Mouse (Mus musculus): ENCODE data around the gene A730049H05Rik. TPM values are rescaled to one million over a fixed set of nuclear protein-coding genes. Genes with fewer than 3 reads are reported as not detected.

The A730049H05Rik gene
- polyA plus RNA-seq (2015; fragmentation: Nextera tagmentation; extraction: Ambion mirVana), result 0.67 and 1.1 TPM in 2 replicates

- H3K27ac ChIP-seq, result no peak within 1 kb of the TSS; the same call in 1 of the 2 replicates
- H3K4me2 ChIP-seq, result peak within 1 kb of the TSS; percentile 19
- peaks cover 10% of the 10 kb centered on the region for H3K4me1 ChIP-seq
- H3K36me3 ChIP-seq, result no peaks in the 10 kb centered on the region
- no peaks in the 10 kb centered on the region for H3K9me3 ChIP-seq
- 18% methylated on average over 8 of the region's 8 CpGs for WGBS
- no peaks in the 10 kb centered on the region for H3K27me3 ChIP-seq
- H3K4me3 ChIP-seq, result no peak within 1 kb of the TSS
- ATAC-seq (ENCODE audit: insufficient number of reproducible peaks, insufficient read depth, low FRiP score, low TSS enrichment, low read depth), result no peak
- no peak within 1 kb of the TSS for H3K9ac ChIP-seq
Measured at GRCm38 (mm10) chr6:92816311-92816751, at the start of gene A730049H05Rik. Gene A730049H05Rik (plus strand): TSS chr6:92816478.

GRCm38 (mm10) chr6:92776356-92776755 is 39.9 kb upstream of the A730049H05Rik start:
- Histone ChIP-seq H3K4me3 (no peak overlapping the region), H3K4me2 (no peak overlapping the region)
- WGBS, result 19% methylated on average over 2 of the region's 2 CpGs

DNA sequence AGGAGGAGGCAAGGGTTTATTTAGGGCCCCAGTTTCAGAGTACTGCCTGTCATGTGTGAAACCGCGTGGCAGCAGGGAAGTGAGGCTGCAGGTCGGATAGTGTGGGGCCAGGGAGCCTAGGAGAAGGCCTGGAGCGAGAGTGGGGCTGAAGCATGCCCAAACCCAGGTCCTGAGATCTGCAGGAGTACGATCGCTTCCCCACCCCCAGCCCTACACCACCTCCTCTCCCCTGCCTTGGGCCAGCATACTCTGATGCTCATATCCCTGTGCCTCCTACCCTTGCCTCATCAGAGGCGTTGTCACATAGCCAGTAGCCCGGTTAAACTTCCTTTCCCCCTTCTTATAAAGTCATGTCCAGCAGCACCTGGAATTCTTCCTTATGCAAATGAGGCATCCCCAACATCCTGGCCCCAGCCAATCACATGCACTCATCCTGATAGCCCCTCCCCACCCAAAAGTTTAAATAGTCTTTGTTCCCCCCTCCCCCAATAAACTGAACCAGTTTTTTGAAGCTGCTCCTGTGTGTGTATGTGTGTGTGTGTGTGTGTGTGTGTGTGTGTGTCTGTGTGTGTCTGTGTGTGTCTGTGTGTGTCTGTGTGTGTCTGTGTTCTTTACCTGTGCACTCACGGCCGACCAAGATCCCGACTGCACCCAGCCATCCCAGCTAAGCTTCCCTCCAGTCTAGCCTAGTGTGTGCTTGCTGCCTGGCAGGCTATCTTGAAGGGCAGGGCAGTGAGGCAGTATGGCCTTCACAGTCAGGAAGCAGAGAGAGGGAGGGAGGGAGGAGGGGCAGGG is 36.9 kb upstream of the A730049H05Rik start:
- ATAC-seq (ENCODE audit: insufficient number of reproducible peaks, insufficient read depth, low FRiP score, low TSS enrichment, low read depth), result no peak
- no peaks in the 10 kb centered on the region for H3K36me3 ChIP-seq
- H3K27ac ChIP-seq, result no peak overlapping the region
- H3K27me3 ChIP-seq, result no peaks in the 10 kb centered on the region
- H3K4me2 ChIP-seq, result no peak overlapping the region
- H3K4me3 ChIP-seq, result no peak overlapping the region
- no peaks in the 10 kb centered on the region for H3K4me1 ChIP-seq
- H3K9me3 ChIP-seq, result no peaks in the 10 kb centered on the region
- WGBS, result 78% methylated on average over 11 of the region's 11 CpGs
- no peak overlapping the region for H3K9ac ChIP-seq

More at GRCm38 (mm10) chr6:92776356-92776755, 39.9 kb upstream of the A730049H05Rik start:
- no peaks in the 10 kb centered on the region for H3K4me1 ChIP-seq
- H3K27ac ChIP-seq, result no peak overlapping the region
- H3K36me3 ChIP-seq, result no peaks in the 10 kb centered on the region
- no peak overlapping the region for H3K9ac ChIP-seq
- no peaks in the 10 kb centered on the region for H3K27me3 ChIP-seq
- no peak for ATAC-seq (ENCODE audit: insufficient number of reproducible peaks, insufficient read depth, low FRiP score, low TSS enrichment, low read depth)
- H3K9me3 ChIP-seq, result no peaks in the 10 kb centered on the region

- ATAC-seq (ENCODE audit: insufficient number of reproducible peaks, insufficient read depth, low FRiP score, low TSS enrichment, low read depth), result no peak
- Histone ChIP-seq H3K9ac (no peak overlapping the region), H3K9me3 (no peaks in the 10 kb centered on the region), H3K27ac (no peak overlapping the region), H3K4me1 (no peaks in the 10 kb centered on the region), H3K27me3 (no peaks in the 10 kb centered on the region), H3K4me2 (no peak overlapping the region), H3K36me3 (no peaks in the 10 kb centered on the region), H3K4me3 (no peak overlapping the region)
- 45% methylated on average over 5 of the region's 5 CpGs for WGBS
Measured at GRCm38 (mm10) chr6:92779935-92780205, 36.4 kb upstream of the A730049H05Rik start.

- Histone ChIP-seq H3K4me2 (no peak overlapping the region), H3K9me3 (no peaks in the 10 kb centered on the region), H3K4me1 (no peaks in the 10 kb centered on the region), H3K9ac (no peak overlapping the region), H3K4me3 (no peak overlapping the region), H3K27ac (no peak overlapping the region), H3K27me3 (peaks cover 11% of the 10 kb centered on the region), H3K36me3 (no peaks in the 10 kb centered on the region)
- WGBS, result 84% methylated on average over 6 of the region's 6 CpGs
- no peak for ATAC-seq (ENCODE audit: insufficient number of reproducible peaks, insufficient read depth, low FRiP score, low TSS enrichment, low read depth)
Measured at GRCm38 (mm10) chr6:92781446-92781845, 34.8 kb upstream of the A730049H05Rik start.

DNA sequence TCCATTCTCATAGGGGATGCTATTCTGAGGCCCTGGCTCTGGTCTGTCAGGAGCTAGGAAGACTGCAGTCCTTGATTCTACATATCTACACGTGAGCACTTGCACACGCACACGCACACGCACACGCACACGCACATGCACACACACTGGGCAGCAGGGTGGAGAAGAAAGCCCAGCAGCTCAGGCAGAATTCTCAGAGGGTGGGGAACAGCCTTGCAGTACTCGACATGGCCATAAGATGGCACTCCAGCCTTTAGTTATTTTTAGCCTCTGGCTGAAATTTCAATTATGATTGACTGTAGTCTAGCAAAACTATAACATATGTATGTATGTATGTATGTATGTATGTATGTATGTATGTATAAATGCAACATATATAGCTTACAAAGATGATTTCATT is 31.5 kb upstream of the A730049H05Rik start:
- no peak overlapping the region for H3K4me3 ChIP-seq
- 14% methylated on average over 7 of the region's 7 CpGs for WGBS
- no peak for ATAC-seq (ENCODE audit: insufficient number of reproducible peaks, insufficient read depth, low FRiP score, low TSS enrichment, low read depth)

DNA sequence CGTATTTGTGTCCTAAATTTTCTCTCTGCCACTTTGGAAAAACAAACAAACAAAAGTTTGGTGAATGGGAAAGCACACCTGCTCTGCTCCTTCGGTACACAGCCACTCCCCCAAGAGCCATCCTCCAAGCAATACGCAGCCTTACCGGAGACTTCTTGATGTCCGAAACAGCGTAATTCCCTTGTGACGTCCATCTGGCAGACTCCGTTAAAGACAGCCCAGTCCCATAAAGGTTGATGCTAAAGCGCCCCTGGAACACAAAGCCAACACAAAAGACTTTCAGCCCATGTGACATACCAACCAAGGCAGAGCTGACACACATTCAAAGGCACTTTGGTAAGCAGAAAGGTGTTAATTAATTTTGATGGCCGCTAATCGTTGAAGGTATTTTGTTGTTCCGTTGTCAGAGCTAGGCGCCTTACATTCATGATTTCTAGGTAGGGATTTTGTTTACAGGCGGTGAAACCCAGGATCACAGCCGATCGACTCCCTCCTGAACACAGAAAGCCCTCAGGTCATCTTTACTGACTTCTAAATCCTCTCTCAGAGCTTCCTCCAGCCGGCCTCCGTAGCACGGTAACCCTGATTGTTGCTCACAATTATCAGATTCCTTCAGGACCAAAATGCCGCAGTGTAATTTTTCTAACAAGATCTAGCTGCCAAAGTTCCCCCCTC is 29.4 kb upstream of the A730049H05Rik start:
- Histone ChIP-seq H3K4me3 (peak overlapping the region; percentile 33), H3K9me3 (no peaks in the 10 kb centered on the region), H3K36me3 (no peaks in the 10 kb centered on the region), H3K27me3 (peaks cover 17% of the 10 kb centered on the region), H3K4me2 (peak overlapping the region; percentile 63), H3K9ac (peak overlapping the region; percentile 60), H3K4me1 (peaks cover 5% of the 10 kb centered on the region; the same call in 1 of the 2 replicates), H3K27ac (no peak overlapping the region)
- 6% methylated on average over 20 of the region's 20 CpGs for WGBS
- ATAC-seq (ENCODE audit: insufficient number of reproducible peaks, insufficient read depth, low FRiP score, low TSS enrichment, low read depth), result no peak

More for the DNA sequence above, 31.5 kb upstream of the A730049H05Rik start:
- Histone ChIP-seq H3K36me3 (no peaks in the 10 kb centered on the region), H3K9me3 (no peaks in the 10 kb centered on the region), H3K4me2 (no peak overlapping the region), H3K9ac (0 out of 2 replicates have a peak overlapping the region, but pooled peaks have one; percentile 11), H3K27me3 (peaks cover 17% of the 10 kb centered on the region), H3K4me1 (peaks cover 5% of the 10 kb centered on the region; the same call in 1 of the 2 replicates), H3K27ac (no peak overlapping the region)

DNA sequence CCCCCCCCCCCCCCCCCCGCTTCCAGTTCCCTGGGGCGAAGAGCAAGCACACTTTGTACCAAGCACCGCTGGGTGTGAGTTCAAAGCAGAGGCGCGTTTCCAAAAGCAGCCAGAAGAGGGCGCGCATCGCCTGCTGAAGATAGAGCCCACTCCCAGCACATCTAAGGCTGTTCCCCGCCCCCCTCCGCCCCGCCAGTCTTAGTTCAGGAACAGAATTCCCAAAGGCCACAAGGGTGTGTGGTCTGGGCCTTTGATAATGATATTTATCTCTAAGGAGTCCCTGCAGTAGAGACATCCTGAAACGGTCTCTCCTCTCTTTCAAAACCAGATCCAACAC is 28.9 kb upstream of the A730049H05Rik start:
- Histone ChIP-seq H3K9me3 (no peaks in the 10 kb centered on the region), H3K4me3 (peak overlapping the region; percentile 33), H3K4me2 (peak overlapping the region; percentile 63), H3K36me3 (no peaks in the 10 kb centered on the region), H3K27me3 (peaks cover 17% of the 10 kb centered on the region), H3K27ac (no peak overlapping the region), H3K4me1 (peaks cover 5% of the 10 kb centered on the region; the same call in 1 of the 2 replicates), H3K9ac (peak overlapping the region; percentile 60)
- WGBS, result 1% methylated on average over 12 of the region's 12 CpGs
- no peak; the same call in 1 of the 2 replicates for ATAC-seq (ENCODE audit: insufficient number of reproducible peaks, insufficient read depth, low FRiP score, low TSS enrichment, low read depth)

GRCm38 (mm10) chr6:92793804-92794203 is 22.5 kb upstream of the A730049H05Rik start:
- no peak for ATAC-seq (ENCODE audit: insufficient number of reproducible peaks, insufficient read depth, low FRiP score, low TSS enrichment, low read depth)
- H3K9ac ChIP-seq, result no peak overlapping the region
- H3K4me1 ChIP-seq, result peaks cover 3% of the 10 kb centered on the region; the same call in 1 of the 2 replicates
- H3K27me3 ChIP-seq, result no peaks in the 10 kb centered on the region
- H3K27ac ChIP-seq, result 0 out of 2 replicates have a peak overlapping the region, but pooled peaks have one; percentile 28
- no peaks in the 10 kb centered on the region for H3K9me3 ChIP-seq
- no peak overlapping the region for H3K4me2 ChIP-seq
- 32% methylated on average over 6 of the region's 6 CpGs for WGBS
- no peak overlapping the region for H3K4me3 ChIP-seq
- H3K36me3 ChIP-seq, result peaks cover 19% of the 10 kb centered on the region

GRCm38 (mm10) chr6:92801462-92801861 is 14.8 kb upstream of the A730049H05Rik start:
- WGBS, result 77% methylated on average over 2 of the region's 2 CpGs
- ATAC-seq (ENCODE audit: insufficient number of reproducible peaks, insufficient read depth, low FRiP score, low TSS enrichment, low read depth), result no peak
- Histone ChIP-seq H3K36me3 (peaks cover 7% of the 10 kb centered on the region; the same call in 1 of the 2 replicates), H3K4me3 (no peak overlapping the region), H3K4me2 (no peak overlapping the region), H3K9ac (no peak overlapping the region), H3K27ac (no peak overlapping the region), H3K27me3 (no peaks in the 10 kb centered on the region), H3K4me1 (peaks cover 17% of the 10 kb centered on the region), H3K9me3 (no peaks in the 10 kb centered on the region)

GRCm38 (mm10) chr6:92802421-92802820 is 13.9 kb upstream of the A730049H05Rik start:
- H3K36me3 ChIP-seq, result peaks cover 8% of the 10 kb centered on the region
- ATAC-seq (ENCODE audit: insufficient number of reproducible peaks, insufficient read depth, low FRiP score, low TSS enrichment, low read depth), result 0 out of 2 replicates have a peak, but pooled peaks have one; percentile 32
- 91% methylated on average over 11 of the region's 11 CpGs for WGBS

More at GRCm38 (mm10) chr6:92802421-92802820, 13.9 kb upstream of the A730049H05Rik start:
- Histone ChIP-seq H3K4me3 (no peak overlapping the region), H3K4me1 (peaks cover 17% of the 10 kb centered on the region), H3K27ac (no peak overlapping the region), H3K4me2 (no peak overlapping the region), H3K9me3 (no peaks in the 10 kb centered on the region), H3K9ac (no peak overlapping the region), H3K27me3 (no peaks in the 10 kb centered on the region)

All from embryonic facial prominence, embryonic 13.5 days (tissue).